Mouse (Mus musculus) heart, adult 8-10 months (tissue): Measurements from ENCODE around the gene Epha4. TPM values are rescaled to one million over a fixed set of nuclear protein-coding genes. Genes with fewer than 3 reads are reported as not detected.

ENCODE experiments used
- DNase-seq: peaks from one replicate; pipeline ENCODE4 v3.0.0; 2022; ENCODE audit warnings: low spot score
- total RNA-seq, 4 experiments: library from RNA; stranded (reverse); gene quantifications; 2 replicates each; pipeline ENCODE4 v1.2.4; 2022

Epha4 gene
- total RNA-seq, 4 experiments from 2014 or later = 28.3 to 42.7 (median 36.0) TPM

GRCm38 (mm10) chr1:77512431-77513195, 2.3 kb downstream of the Epha4 start:
- DNase-seq = no peak

- no peak for DNase-seq
Measured at GRCm38 (mm10) chr1:77512059-77512407, 2.9 kb downstream of the Epha4 start.

- no peak for DNase-seq
Measured at GRCm38 (mm10) chr1:77511372-77512058, 3.4 kb downstream of the Epha4 start.

GRCm38 (mm10) chr1:77510623-77511022, 4.3 kb downstream of the Epha4 start:
- DNase-seq = no peak

- no peak for DNase-seq
Measured at GRCm38 (mm10) chr1:77506856-77507200, 8.1 kb downstream of the Epha4 start.

GRCm38 (mm10) chr1:77506038-77506855, 8.6 kb downstream of the Epha4 start:
- DNase-seq = no peak

- DNase-seq = no peak
Measured at GRCm38 (mm10) chr1:77505263-77505662, 9.6 kb downstream of the Epha4 start.

- no peak for DNase-seq
Measured at GRCm38 (mm10) chr1:77504813-77505212, 10.1 kb downstream of the Epha4 start.

GRCm38 (mm10) chr1:77503711-77504181, 11.1 kb downstream of the Epha4 start:
- DNase-seq = no peak

- DNase-seq = no peak
Measured at GRCm38 (mm10) chr1:77502554-77503119, 12.3 kb downstream of the Epha4 start.

- DNase-seq = no peak
Measured at GRCm38 (mm10) chr1:77501363-77501933, 13.4 kb downstream of the Epha4 start.

GRCm38 (mm10) chr1:77497506-77497905, 17.4 kb downstream of the Epha4 start:
- no peak for DNase-seq

GRCm38 (mm10) chr1:77496468-77497181, 18.3 kb downstream of the Epha4 start:
- no peak for DNase-seq

GRCm38 (mm10) chr1:77495790-77496158, 19.1 kb downstream of the Epha4 start:
- DNase-seq = no peak

- no peak for DNase-seq
Measured at GRCm38 (mm10) chr1:77495030-77495789, 19.7 kb downstream of the Epha4 start.

GRCm38 (mm10) chr1:77493841-77494635, 20.9 kb downstream of the Epha4 start:
- DNase-seq = no peak

- no peak for DNase-seq
Measured at GRCm38 (mm10) chr1:77490166-77490565, 24.7 kb downstream of the Epha4 start.

GRCm38 (mm10) chr1:77489387-77489786, 25.5 kb downstream of the Epha4 start:
- no peak for DNase-seq

- no peak for DNase-seq
Measured at GRCm38 (mm10) chr1:77487856-77488462, 26.9 kb downstream of the Epha4 start.
